Mouse (Mus musculus) liver, embryonic 14.5 days (tissue): ENCODE data around the gene Fbxo5.
A peak's percentile ranks its signal among the peaks of the same experiment; 100 is the strongest.

Experiments used
- CTCF ChIP-seq: IDR thresholded peaks from 2 replicates; pipeline ENCODE4 v1.5.1; 2016; ENCODE audit warnings: antibody characterized with exemption, low read depth, control low read depth
- EP300 ChIP-seq: IDR thresholded peaks from 2 replicates; pipeline ENCODE4 v1.6.1; 2016; ENCODE audit warnings: antibody characterized with exemption, low read depth

GRCm38 (mm10) chr10:5805731-5806307 is 419 bp upstream of the Fbxo5 start:
- TF ChIP-seq CTCF: no peak
- TF ChIP-seq EP300: peak; percentile 33; the same call in 1 of the 2 replicates
